9 mouse cellular contexts compared by ENCODE assay signal in genomic region chr12:105104036-105104435, GRCm38 (mm10). TPM values are rescaled to one million over a fixed set of nuclear protein-coding genes. Genes with fewer than 3 reads are reported as not detected.
DNase-seq lines count a peak whose midpoint lies in the region; TF ChIP-seq lines count a peak whose summit lies in the region.
"Had no signal": no experiment of that assay in that cellular context is flagged by ENCODE, and none has a peak within 500 bp of the region (broad histone marks: within the 10 kb centered on the region; RNA-seq: fewer than 3 reads in every experiment).

No protein-coding gene starts in this region.

- WGBS in lung, adult 2 months: 5% methylated on average over 4 of the region's 4 CpGs

- peak; percentile 53 for DNase-seq in ovary, postnatal 10 days (ENCODE audit: low spot score)
- DNase-seq in ovary, adult 18-20 months (ENCODE audit: low spot score): no peak
- peak; percentile 51 to 65 for DNase-seq in cerebellum, adult 18-20 months
- peak; percentile 36 to 73 for DNase-seq in frontal cortex, postnatal 14 days (ENCODE audit: low spot score in 2 of 2)
- peak; percentile 60 to 92 for DNase-seq in kidney, postnatal 36 days
- peak; percentile 66 for DNase-seq in lung, adult 2 months
- peak; percentile 91 for DNase-seq in retina, embryonic 14.5 days (ENCODE audit: low spot score)
- DNase-seq in thymus, postnatal 36 days: peak; percentile 65 to 74

- TF ChIP-seq CTCF in lung, adult 2 months (IDR thresholded peaks at IDR 0.05; ENCODE audit: insufficient read depth, low read length): peak; percentile 70

- TF ChIP-seq POLR2A in lung, adult 2 months (IDR thresholded peaks at IDR 0.05; ENCODE audit: borderline replicate concordance, extremely low read depth, low read depth, low read length): no peak

- H3K4me3 ChIP-seq in lung, adult 2 months (replicated peaks; ENCODE audit: extremely low read depth, low read depth, low read length): no peak overlapping the region

- H3K4me1 ChIP-seq in lung, adult 2 months (ENCODE audit: control insufficient read depth, insufficient read depth, low read length): no peaks in the 10 kb centered on the region

RNA-seq across cellular contexts. Expression of gene Tcl1b2, which starts 41.8 kb away (rescaled TPM):
- not detected in 2 replicates for polyA plus RNA-seq in lung, adult 2 months (2012; rRNA removed)
- polyA plus RNA-seq: frontal cortex, adult 2 months had no signal

RNA-seq across cellular contexts. Expression of gene Tcl1b1, which starts 55.5 kb away (rescaled TPM):
- polyA plus RNA-seq in lung, adult 2 months (2012; rRNA removed): not detected in 2 replicates
- polyA plus RNA-seq: frontal cortex, adult 2 months had no signal
